Mouse (Mus musculus): ENCODE measurements around the gene Zfp184.
A peak's percentile ranks its signal among the peaks of the same experiment; 100 is the strongest.

Zfp184 gene

DNA sequence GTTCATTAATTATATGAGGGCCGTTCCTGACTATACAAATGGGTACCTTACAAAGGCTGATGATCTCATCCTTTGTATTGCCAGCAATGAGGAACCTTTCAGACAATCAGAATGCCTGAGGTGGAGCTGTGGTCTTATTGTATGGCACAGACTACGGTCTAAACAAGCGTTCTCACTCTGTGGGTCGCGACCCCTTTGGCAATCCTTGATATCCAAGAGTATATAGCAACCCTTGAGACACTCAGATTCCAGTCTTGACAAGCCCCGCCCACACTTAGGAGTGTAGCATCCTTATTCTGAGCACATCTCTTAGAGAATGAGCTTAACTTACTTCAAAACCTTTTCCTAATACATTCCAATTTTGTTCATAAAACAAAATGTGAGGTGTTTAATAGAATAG, 28.8 kb upstream of the Zfp184 start:
- H3K36me3 ChIP-seq (ENCODE audit: control insufficient read depth, insufficient read depth, low read length, poor library complexity, severe bottlenecking), result no peaks in the 10 kb centered on the region
- H3K27me3 ChIP-seq (ENCODE audit: control insufficient read depth, insufficient read depth, low read length, poor library complexity, severe bottlenecking), result no peaks in the 10 kb centered on the region
- DNase-seq (ENCODE audit: low read depth, low spot score), result no peak

DNA sequence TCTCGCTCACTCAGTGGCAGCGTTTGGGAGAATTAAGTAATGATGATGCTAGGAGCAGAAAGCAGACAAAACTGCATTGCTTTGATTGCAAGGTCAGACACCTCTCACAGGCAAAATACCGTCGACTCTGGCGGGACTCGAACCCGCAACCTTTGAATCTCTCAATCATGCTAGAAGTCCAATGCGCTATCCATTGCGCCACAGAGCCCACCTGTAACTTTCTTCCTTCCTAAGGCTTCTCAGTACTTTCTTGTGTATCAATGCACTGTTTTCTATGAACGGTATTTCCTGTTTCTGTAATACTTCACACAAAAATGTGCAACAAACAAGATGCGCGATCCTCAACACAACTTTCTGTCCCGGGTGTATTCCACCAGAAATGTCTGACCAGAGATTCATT, 27.9 kb upstream of the Zfp184 start:
- no peaks in the 10 kb centered on the region for H3K36me3 ChIP-seq (ENCODE audit: control insufficient read depth, insufficient read depth, low read length, poor library complexity, severe bottlenecking)
- DNase-seq (ENCODE audit: low read depth, low spot score), result peak; percentile 62
- H3K27me3 ChIP-seq (ENCODE audit: control insufficient read depth, insufficient read depth, low read length, poor library complexity, severe bottlenecking), result no peaks in the 10 kb centered on the region

DNA sequence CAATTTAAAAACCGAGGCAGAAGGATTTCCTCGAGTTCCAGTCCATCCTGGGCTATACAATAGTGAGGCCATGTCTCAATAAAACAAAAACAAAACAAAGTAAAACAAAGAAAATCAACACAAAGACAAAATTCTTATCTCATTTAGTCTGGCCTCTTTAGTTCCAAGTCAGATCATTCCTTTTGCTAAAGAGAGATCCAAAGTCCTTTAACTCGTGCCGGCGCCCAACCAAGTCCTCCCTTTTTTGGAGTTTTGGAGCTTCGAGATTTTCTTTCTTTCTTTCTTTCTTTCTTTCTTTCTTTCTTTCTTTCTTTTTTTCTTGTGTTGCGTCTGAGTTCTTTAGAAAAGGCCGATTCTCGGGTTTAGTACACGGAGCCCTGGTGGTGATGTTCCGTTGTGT, 27.4 kb upstream of the Zfp184 start:
- DNase-seq (ENCODE audit: low read depth, low spot score), result no peak
- Histone ChIP-seq H3K27me3 (ENCODE audit: control insufficient read depth, insufficient read depth, low read length, poor library complexity, severe bottlenecking) (no peaks in the 10 kb centered on the region), H3K36me3 (ENCODE audit: control insufficient read depth, insufficient read depth, low read length, poor library complexity, severe bottlenecking) (no peaks in the 10 kb centered on the region)

DNA sequence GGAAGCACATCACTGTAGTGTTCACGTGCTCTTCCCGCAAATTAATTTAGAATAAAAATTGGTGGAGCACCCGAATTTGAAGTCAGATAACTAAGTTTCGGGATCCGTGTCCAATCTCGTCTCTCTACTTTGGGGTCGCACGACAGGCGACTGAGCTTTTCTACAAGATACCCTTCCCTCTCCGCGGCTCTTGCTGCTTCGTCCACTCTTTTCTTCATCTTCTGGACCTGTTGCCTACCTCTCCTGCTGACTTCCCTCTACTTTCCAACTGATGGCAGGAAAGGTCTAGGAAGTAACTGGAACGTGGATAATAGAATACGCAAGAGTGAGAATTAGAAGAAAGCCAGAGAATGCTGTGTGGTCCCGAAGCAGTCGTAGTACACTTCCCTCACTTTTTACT, 26.9 kb upstream of the Zfp184 start:
- H3K36me3 ChIP-seq (ENCODE audit: control insufficient read depth, insufficient read depth, low read length, poor library complexity, severe bottlenecking), result no peaks in the 10 kb centered on the region
- DNase-seq (ENCODE audit: low read depth, low spot score), result no peak

DNA sequence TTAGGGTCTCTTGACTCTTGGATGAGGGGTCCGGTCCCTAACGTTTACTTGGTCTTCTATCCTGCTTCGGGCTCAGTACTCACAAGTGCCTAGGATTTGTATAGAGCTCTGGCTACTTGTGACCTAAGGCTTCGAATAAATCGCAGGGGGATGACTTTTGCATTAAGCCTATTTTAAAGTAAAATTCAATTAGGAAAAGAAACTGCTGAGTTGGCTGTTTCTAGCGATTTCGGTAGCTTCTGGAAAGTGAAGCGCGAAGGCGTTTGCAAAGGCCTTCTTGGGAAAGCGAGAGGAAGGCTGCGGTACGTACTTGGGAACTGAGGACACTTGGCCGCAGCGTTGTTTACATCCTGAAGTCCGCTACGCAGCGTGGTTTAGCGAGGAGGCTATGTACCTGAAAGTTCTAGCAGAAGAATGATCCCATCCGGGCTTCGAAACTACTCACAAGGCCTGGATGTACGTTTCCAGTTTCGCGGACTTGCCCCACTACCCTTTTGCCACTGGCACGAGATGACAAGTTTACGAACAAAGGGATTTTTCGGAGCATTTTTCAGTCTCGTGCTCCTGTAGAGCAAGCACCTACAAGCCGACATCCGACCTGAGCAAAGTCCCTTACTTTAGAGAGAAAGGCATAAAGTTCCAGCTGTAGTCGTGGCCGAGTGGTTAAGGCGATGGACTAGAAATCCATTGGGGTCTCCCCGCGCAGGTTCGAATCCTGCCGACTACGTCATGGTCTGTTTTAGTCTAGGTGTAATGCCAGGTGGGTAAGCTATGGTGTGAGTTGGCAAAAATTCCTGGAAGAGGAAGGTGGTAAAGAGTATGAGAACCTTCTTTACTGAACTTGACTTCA, 26.1 kb upstream of the Zfp184 start:
- H3K27me3 ChIP-seq (ENCODE audit: control insufficient read depth, insufficient read depth, low read length, poor library complexity, severe bottlenecking), result no peaks in the 10 kb centered on the region
- DNase-seq (ENCODE audit: low read depth, low spot score), result peak; percentile 73
- H3K36me3 ChIP-seq (ENCODE audit: control insufficient read depth, insufficient read depth, low read length, poor library complexity, severe bottlenecking), result no peaks in the 10 kb centered on the region

More for the DNA sequence above, 26.9 kb upstream of the Zfp184 start:
- H3K27me3 ChIP-seq (ENCODE audit: control insufficient read depth, insufficient read depth, low read length, poor library complexity, severe bottlenecking), result no peaks in the 10 kb centered on the region

DNA sequence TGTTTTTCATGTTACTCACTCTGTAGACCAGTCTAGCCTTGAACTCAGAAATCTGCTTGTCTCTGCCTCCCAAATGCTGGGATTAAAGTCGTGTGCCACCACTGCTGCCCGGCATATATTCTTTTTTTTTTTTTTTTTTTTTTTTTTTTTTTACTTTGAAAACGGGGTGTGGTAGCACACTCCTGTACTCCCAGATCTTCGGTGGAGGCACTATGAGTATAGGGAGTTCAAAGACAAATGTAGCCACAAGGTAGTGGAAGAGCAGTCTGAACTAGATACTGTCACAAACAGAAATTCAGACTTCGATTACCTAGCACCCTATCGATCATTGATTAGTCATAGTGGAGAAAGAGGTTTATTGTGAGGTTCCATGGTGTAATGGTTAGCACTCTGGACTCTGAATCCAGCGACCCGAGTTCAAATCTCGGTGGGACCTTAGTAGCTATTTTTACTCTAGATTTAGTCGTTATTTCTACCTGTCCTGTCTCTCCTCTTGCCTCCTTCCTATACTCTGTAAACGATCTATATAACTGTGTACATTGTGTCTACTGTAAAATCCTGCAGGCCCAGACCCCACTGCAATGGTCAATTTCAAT, 25.0 kb upstream of the Zfp184 start:
- Histone ChIP-seq H3K27me3 (ENCODE audit: control insufficient read depth, insufficient read depth, low read length, poor library complexity, severe bottlenecking) (no peaks in the 10 kb centered on the region), H3K36me3 (ENCODE audit: control insufficient read depth, insufficient read depth, low read length, poor library complexity, severe bottlenecking) (no peaks in the 10 kb centered on the region)
- peak; percentile 56 for DNase-seq (ENCODE audit: low read depth, low spot score)

DNA sequence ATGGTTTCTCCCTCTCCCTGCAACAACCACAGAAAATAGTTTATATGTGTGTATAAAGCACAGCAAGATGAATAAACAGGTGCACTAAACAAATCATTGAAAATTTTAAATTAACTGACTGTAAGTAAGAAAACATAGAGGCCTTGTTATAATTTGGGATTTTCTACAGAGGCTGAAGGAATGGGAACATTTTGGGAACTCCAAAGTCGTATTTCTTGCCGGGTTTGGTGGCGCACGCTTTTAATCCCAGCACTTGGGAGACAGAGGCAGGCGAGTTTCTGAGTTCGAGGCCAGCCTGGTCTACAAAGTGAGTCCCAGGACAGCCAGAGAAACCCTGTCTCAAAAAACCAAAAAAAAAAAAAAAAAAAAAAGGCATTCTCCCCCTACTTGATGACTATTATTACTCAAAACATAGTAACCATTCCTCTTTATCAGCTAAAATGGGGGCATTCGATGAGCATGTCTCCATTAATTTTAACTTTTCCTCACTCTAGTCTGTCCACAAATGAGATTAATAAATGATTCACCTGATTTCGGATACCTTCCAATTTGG, 24.1 kb upstream of the Zfp184 start:
- no peaks in the 10 kb centered on the region for H3K27me3 ChIP-seq (ENCODE audit: control insufficient read depth, insufficient read depth, low read length, poor library complexity, severe bottlenecking)
- no peaks in the 10 kb centered on the region for H3K36me3 ChIP-seq (ENCODE audit: control insufficient read depth, insufficient read depth, low read length, poor library complexity, severe bottlenecking)
- DNase-seq (ENCODE audit: low read depth, low spot score), result no peak

DNA sequence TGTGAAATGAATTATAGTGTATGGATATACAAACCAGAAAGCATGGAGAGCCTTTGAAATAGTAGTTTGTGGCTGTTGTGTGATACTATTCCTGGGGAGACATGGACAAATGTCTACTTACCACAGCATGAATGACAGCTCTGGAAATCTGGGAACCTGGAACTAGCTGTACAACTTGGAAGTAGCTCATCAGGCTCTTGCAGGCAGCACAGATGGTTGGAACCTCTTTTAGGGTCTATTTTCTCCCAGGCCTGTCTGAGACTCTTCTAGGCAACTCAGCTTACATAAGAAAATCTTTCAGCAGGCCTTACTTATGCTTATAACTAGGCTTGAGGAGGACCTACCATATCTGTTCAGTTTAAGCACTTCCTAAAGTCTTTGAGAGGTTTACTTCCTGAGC, 21.5 kb upstream of the Zfp184 start:
- Histone ChIP-seq H3K36me3 (ENCODE audit: control insufficient read depth, insufficient read depth, low read length, poor library complexity, severe bottlenecking) (no peaks in the 10 kb centered on the region), H3K27me3 (ENCODE audit: control insufficient read depth, insufficient read depth, low read length, poor library complexity, severe bottlenecking) (no peaks in the 10 kb centered on the region)
- DNase-seq (ENCODE audit: low read depth, low spot score), result no peak

DNA sequence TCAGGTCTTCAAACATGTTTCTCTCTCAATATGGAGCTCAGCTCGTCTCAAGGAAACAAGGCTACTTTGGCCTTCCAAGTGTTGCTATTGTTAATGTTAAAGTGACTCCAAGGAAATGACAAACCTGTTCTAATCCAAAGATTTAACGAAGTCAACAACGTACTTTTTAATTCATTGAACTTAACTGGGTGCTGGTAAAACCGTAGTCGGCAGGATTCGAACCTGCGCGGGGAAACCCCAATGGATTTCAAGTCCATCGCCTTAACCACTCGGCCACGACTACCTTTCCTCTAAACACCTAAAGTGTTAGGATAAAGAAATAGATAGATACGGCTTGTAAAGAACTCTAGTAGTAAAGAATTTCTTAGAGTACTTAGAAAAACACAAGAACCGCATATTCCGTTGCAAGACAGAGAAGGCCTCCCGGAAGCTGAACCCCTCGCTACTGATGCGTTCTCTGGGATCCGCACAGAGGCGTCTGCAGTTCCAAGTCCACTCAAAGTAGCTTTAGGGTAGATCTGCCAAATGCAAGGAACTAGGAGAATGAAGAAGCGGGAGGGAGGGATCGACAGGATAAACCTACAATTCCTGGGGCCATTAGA, 20.1 kb upstream of the Zfp184 start:
- no peaks in the 10 kb centered on the region for H3K36me3 ChIP-seq (ENCODE audit: control insufficient read depth, insufficient read depth, low read length, poor library complexity, severe bottlenecking)
- DNase-seq (ENCODE audit: low read depth, low spot score), result no peak
- H3K27me3 ChIP-seq (ENCODE audit: control insufficient read depth, insufficient read depth, low read length, poor library complexity, severe bottlenecking), result no peaks in the 10 kb centered on the region

DNA sequence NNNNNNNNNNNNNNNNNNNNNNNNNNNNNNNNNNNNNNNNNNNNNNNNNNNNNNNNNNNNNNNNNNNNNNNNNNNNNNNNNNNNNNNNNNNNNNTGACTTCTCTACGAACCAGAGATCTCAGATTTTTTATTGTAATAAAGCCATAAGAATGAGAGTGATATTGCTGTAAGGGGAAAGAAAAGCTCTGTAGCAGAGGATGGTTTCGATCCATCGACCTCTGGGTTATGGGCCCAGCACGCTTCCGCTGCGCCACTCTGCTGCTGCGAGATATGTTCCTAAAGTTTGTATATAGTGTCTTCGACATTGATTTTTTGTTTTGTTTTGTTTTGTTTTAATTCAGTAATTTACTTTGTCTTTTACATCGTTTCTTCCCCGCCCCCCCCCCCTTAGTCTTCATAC, 13.9 kb upstream of the Zfp184 start:
- no peaks in the 10 kb centered on the region for H3K36me3 ChIP-seq (ENCODE audit: control insufficient read depth, insufficient read depth, low read length, poor library complexity, severe bottlenecking)
- no peak for DNase-seq (ENCODE audit: low read depth, low spot score)
- no peaks in the 10 kb centered on the region for H3K27me3 ChIP-seq (ENCODE audit: control insufficient read depth, insufficient read depth, low read length, poor library complexity, severe bottlenecking)

DNA sequence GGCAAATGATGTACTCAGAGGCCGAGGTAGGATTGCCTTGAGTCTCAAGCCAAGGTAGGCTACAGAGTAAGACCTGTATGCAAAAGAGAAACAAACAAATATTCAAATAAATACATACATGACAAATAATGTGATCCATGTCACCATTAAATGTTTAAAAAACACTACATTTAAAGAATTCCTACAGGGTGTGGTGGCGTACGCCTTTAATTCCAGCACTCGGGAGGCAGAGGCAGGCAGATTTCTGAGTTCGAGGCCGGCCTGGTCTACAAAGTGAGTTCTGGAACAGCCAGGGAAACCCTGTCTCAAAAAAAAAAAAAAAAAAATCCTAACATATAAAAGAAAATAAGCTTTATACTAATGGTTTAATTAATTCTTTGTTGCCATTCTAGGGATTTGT, 13.2 kb upstream of the Zfp184 start:
- DNase-seq (ENCODE audit: low read depth, low spot score), result no peak
- H3K36me3 ChIP-seq (ENCODE audit: control insufficient read depth, insufficient read depth, low read length, poor library complexity, severe bottlenecking), result no peaks in the 10 kb centered on the region
- no peaks in the 10 kb centered on the region for H3K27me3 ChIP-seq (ENCODE audit: control insufficient read depth, insufficient read depth, low read length, poor library complexity, severe bottlenecking)

DNA sequence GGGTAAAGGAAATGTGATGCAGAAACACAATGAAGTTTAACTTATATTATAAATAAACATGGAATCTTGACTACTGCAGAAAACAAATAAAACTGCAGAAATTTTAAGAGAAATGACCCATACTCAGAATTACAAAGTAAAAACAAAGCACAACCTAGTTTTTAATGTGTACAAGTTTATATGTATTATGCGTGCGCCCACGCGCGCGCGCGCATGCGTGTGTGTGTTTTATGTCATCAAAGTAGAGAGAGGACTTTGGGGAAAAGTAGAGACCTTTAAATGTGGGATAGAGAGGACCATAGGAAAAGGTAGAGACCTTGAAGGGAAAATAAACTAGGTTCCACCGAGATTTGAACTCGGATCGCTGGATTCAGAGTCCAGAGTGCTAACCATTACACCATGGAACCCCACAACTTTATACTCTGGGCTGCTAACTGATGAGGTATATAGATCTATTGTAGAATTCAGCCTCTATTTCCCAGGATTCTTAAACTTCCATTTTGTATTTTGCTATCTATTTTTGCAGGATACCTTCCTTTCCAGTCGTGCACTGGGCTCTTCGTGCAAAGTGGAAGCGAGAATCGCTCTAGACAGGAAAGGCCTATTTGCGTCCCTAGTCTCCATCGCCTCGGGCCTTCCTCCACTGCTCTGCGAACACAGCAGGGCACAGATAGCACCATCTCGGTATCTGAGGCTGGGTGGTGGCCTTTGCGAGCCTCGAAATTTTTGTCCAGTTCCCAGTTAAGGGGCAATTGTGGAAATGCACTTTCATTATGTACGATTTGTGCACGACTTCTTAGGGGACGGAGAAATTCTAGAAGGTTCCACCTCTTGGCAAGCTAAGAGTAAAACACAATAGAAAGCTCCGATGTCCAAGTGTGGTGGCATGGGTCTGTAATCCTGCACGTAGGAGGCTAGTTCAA, 11.0 kb upstream of the Zfp184 start:
- no peak for DNase-seq (ENCODE audit: low read depth, low spot score)
- Histone ChIP-seq H3K36me3 (ENCODE audit: control insufficient read depth, insufficient read depth, low read length, poor library complexity, severe bottlenecking) (no peaks in the 10 kb centered on the region), H3K27me3 (ENCODE audit: control insufficient read depth, insufficient read depth, low read length, poor library complexity, severe bottlenecking) (no peaks in the 10 kb centered on the region)

DNA sequence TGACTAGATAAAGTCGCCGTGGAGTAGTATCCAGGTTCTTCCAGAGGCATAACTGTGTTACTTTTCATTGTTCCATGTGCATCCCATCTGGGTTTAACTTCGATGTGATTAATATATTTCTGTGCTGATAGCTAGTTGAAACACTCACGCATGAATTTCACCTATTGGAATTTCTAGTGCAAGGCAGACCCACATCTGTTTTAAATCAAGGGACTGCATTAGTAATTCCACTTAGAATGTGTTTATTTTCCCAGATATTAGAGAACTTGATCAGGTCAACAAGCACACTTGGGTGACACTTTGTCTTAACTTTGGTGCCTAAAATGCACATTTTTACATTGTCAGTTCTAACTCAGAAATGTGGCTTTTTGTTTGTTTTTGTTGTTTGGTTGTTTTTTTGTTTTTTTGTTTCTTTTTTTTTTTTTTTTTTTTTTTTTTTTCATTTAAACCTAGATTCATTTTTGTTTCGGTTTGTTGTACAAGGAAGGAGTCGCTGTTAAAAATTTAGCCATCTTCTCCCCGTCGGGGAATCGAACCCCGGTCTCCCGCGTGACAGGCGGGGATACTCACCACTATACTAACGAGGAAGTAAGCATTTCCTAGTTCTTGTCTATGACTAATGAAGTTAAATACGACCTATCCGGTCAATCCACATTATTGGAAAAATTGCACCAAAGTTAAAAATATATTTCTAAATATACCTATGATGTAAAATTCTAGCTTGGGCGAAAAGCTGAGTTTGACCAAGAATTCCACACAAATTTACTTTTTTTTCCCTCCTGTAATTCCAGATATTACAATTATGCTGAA, 9.7 kb upstream of the Zfp184 start:
- Histone ChIP-seq H3K36me3 (ENCODE audit: control insufficient read depth, insufficient read depth, low read length, poor library complexity, severe bottlenecking) (no peaks in the 10 kb centered on the region), H3K27me3 (ENCODE audit: control insufficient read depth, insufficient read depth, low read length, poor library complexity, severe bottlenecking) (no peaks in the 10 kb centered on the region)
- peak; percentile 76 for DNase-seq (ENCODE audit: low read depth, low spot score)

DNA sequence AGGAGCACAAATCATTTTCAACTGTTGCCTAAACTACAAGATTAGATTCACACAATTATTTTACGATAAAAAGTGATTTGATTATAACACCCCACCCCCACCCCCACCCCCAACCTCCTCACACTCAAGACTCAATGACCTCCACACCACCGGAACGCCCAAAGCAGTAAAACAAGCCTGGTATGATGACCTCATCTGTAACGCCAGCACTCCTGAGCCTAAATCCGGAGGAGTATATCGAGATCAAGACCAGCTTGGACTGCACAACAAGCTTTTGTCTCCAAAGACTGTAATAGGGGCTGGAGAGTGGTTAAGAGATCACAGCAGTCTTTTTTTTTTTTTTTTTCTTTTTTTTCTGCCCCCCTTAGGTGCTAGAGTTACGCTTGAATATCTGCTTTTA, 9.1 kb upstream of the Zfp184 start:
- H3K36me3 ChIP-seq (ENCODE audit: control insufficient read depth, insufficient read depth, low read length, poor library complexity, severe bottlenecking), result no peaks in the 10 kb centered on the region
- no peaks in the 10 kb centered on the region for H3K27me3 ChIP-seq (ENCODE audit: control insufficient read depth, insufficient read depth, low read length, poor library complexity, severe bottlenecking)
- DNase-seq (ENCODE audit: low read depth, low spot score), result no peak
